Mouse (Mus musculus): ENCODE data around the gene Gm20388.

DNA sequence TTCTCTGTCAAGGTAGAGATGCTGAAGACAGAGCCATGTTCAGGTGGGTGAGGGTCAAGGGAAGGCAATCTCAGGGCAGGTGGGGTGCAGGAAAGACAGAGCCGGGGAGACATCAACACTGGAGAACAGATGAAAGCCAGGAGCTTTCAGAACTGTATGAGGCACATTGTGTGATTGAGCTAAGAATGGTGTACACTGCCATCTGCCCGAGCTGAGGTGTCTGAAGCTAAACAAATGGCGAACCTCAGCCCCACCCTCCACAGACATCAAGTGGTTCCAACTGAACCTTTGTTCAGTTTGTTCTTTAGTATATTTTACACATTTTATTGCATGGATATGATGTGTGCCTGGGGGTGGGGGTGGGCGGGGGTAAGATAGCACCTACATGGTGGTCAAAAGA lies 3829.6 kb downstream of the Gm20388 start:
- no peak for TF ChIP-seq POLR2A (IDR thresholded peaks at IDR 0.05; ENCODE audit: extremely low read depth, insufficient read depth, low read length)
- no peak for TF ChIP-seq CTCF (IDR thresholded peaks at IDR 0.05; ENCODE audit: extremely low read depth, insufficient read depth, low read length)

All from cortical plate, adult 2 months (tissue).